Mouse (Mus musculus) forebrain, postnatal 0 days (tissue): ENCODE measurements around the gene Pick1. TPM values are rescaled to one million over a fixed set of nuclear protein-coding genes. Genes with fewer than 3 reads are reported as not detected.
A peak's percentile ranks its signal among the peaks of the same experiment; 100 is the strongest.

Experiments used
- ATAC-seq: fragments of 200-750 bp; cut with Nextera tagmentation; 2 replicates; pipeline ENCODE4 v1.8.0; 2017; ENCODE audit warnings: mild to moderate bottlenecking, moderate library complexity
- DNase-seq: peaks from one replicate; pipeline ENCODE4 v3.0.0-alpha.2; 2015
- H3K27ac ChIP-seq: fragments of 300-500 bp; sonication (generic); 2 replicates; pipeline ENCODE4 v1.5.1; 2014; ENCODE audit warnings: low read depth, mild to moderate bottlenecking, antibody characterized with exemption, low read length, moderate library complexity, mixed read lengths
- H3K27me3 ChIP-seq: fragments of 300-500 bp; sonication (generic); 2 replicates; pipeline ENCODE4 v1.6.1; 2014; ENCODE audit warnings: mild to moderate bottlenecking, low read length, mixed read lengths; ENCODE audit not compliant: insufficient read depth
- H3K36me3 ChIP-seq: fragments of 300-500 bp; sonication (generic); 2 replicates; pipeline ENCODE4 v1.6.1; 2014; ENCODE audit warnings: mild to moderate bottlenecking, moderate library complexity; ENCODE audit not compliant: insufficient read depth
- H3K4me1 ChIP-seq: fragments of 300-500 bp; sonication (generic); 2 replicates; pipeline ENCODE4 v1.6.1; 2014; ENCODE audit warnings: antibody characterized with exemption; ENCODE audit not compliant: insufficient read depth
- H3K4me2 ChIP-seq: fragments of 300-500 bp; sonication (generic); 2 replicates; pipeline ENCODE4 v1.6.1; 2014; ENCODE audit warnings: low read depth, mild to moderate bottlenecking, moderate library complexity
- H3K4me3 ChIP-seq: fragments of 300-500 bp; sonication (generic); 2 replicates; pipeline ENCODE4 v1.5.1; 2014; ENCODE audit warnings: low read depth, low read length, mixed read lengths
- H3K9ac ChIP-seq: fragments of 300-500 bp; sonication (generic); 2 replicates; pipeline ENCODE4 v1.6.1; 2014; ENCODE audit warnings: mild to moderate bottlenecking
- H3K9me3 ChIP-seq: fragments of 300-500 bp; sonication (generic); 2 replicates; pipeline ENCODE4 v1.6.1; 2016; ENCODE audit warnings: low read length
- CTCF ChIP-seq: sonication (generic); IDR thresholded peaks from 2 replicates; pipeline ENCODE4 v1.5.1; 2016; ENCODE audit warnings: antibody characterized with exemption, control low read depth, low read depth
- WGBS: fragments of 180-500 bp; shearing (Covaris S2); extraction: QIAGEN DNeasy Blood & Tissue Kit; methylation state at CpG from one replicate; pipeline ENCODE4 v1.1.7; 2014; 5-methylcytosine and 5-hydroxymethylcytosine counted together
- polyA plus RNA-seq: library from polyadenylated mRNA; unstranded; fragments of >200 nt; fragmentation: Nextera tagmentation; extraction: Ambion mirVana; gene quantifications from 2 replicates; pipeline ENCODE4 v1.2.1, GENCODE M21; 2015
- total RNA-seq: library from RNA; depleted of rRNA; stranded (reverse); fragments of >200 nt; gene quantifications from 2 replicates; pipeline ENCODE4 v1.2.3, GENCODE M21; 2014

Pick1 gene
- total and polyA plus RNA-seq, 2 experiments from 2014 or later: 72.7 to 84.7 TPM

DNA sequence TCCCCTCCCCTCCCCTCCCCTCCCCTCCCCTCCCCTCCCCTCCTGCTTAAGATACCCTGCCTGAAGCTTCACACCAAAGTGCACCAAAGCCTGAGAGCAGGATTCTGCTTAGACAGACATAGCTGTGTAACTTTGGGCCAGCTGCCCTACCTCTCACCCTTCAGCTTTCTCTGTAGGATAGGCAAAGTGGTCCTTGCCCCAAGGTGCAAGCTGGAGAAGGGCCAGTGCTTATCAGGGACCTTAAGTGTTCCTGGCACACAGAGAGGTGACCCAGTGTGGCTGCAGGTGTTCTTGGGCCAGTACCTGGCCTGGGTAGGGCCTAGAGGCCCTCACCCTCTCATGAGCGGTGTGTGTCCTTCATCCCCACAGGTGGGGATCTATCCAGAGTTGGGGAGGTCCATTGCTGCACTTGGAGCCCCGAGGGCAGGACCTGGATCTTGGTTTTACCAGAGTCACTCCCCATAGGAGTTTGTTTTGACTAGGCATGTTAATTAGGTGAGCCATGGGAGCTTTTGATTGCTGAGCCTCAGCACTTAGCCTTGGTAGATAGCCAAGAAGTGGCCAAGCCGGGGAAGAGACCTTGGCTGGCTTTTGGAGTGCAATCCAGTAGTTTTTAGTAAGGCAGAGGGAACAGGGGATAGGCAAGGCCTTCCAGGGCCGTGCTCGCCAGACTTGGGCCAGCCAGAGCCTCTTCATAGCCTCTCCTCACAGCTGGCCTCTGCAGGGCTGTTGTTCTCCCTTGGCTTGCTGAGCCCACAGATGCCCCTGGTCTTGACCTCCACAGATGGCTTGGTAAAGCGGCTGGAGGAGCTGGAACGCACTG, 15.3 kb downstream of the Pick1 start:
- Histone ChIP-seq H3K4me3 (no peak overlapping the region), H3K27me3 (no peaks in the 10 kb centered on the region), H3K9ac (no peak overlapping the region), H3K36me3 (peaks cover 75% of the 10 kb centered on the region), H3K9me3 (no peaks in the 10 kb centered on the region), H3K4me2 (no peak overlapping the region), H3K27ac (0 out of 2 replicates have a peak overlapping the region, but pooled peaks have one; percentile 40), H3K4me1 (peaks cover 4% of the 10 kb centered on the region; the same call in 1 of the 2 replicates)
- no peak for DNase-seq
- TF ChIP-seq CTCF: no peak
- WGBS: 58% methylated on average over 7 of the region's 7 CpGs
- ATAC-seq: no peak

DNA sequence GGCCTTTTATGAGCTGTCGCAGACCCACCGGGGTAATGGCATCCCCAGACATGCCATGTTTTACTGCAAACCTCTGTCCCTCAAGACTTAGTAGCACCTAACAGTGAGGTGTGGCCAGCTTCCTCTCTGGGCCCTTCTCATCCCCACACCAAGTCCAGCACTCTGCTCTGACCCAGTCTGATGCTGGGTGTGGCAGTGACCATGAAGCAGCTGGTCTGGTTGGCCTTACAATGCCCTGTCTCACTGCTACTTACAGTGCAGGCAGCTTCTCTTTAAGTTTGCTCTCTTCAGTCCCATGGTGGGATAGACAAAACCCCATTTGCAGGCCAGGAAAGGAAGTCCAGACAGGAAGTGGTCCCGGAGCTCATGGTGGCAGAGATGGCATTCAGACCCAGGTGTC, 16.3 kb downstream of the Pick1 start:
- no peak overlapping the region for H3K27ac ChIP-seq
- ATAC-seq (no peak), DNase-seq (no peak)
- H3K4me3 ChIP-seq: no peak overlapping the region
- H3K4me2 ChIP-seq: no peak overlapping the region
- WGBS: 90% methylated on average over 3 of the region's 3 CpGs
- H3K9me3 ChIP-seq: no peaks in the 10 kb centered on the region
- H3K9ac ChIP-seq: no peak overlapping the region
- H3K4me1 ChIP-seq: peaks cover 4% of the 10 kb centered on the region; the same call in 1 of the 2 replicates
- TF ChIP-seq CTCF: no peak
- H3K27me3 ChIP-seq: no peaks in the 10 kb centered on the region
- H3K36me3 ChIP-seq: peaks cover 72% of the 10 kb centered on the region

DNA sequence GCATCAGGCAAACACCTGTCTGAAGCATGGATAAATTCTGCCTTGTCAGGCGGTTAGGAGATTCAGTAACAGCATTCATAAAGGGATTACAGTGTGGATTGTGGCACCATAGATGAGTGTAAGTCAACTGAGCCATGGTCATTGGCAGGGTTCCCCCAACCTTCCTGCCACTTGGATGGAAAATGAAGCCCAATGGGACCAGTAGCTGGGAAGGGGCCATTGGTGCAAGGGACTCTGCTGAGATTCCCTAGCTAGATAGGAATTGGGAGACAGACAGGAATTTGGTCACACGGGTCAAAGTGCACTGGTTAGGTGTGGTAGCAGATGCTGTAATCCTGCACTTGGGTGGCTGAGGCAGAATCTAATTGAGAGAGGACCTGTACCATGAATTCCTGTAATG, 21.3 kb downstream of the Pick1 start:
- Histone ChIP-seq H3K4me2 (no peak overlapping the region), H3K9ac (no peak overlapping the region), H3K9me3 (no peaks in the 10 kb centered on the region), H3K27me3 (peaks cover 7% of the 10 kb centered on the region; the same call in 1 of the 2 replicates), H3K27ac (no peak overlapping the region), H3K36me3 (peaks cover 43% of the 10 kb centered on the region), H3K4me3 (no peak overlapping the region), H3K4me1 (peaks cover 6% of the 10 kb centered on the region; the same call in 1 of the 2 replicates)
- WGBS: 85% methylated on average over 2 of the region's 2 CpGs
- no peak for ATAC-seq
- no peak for DNase-seq
- TF ChIP-seq CTCF: no peak

DNA sequence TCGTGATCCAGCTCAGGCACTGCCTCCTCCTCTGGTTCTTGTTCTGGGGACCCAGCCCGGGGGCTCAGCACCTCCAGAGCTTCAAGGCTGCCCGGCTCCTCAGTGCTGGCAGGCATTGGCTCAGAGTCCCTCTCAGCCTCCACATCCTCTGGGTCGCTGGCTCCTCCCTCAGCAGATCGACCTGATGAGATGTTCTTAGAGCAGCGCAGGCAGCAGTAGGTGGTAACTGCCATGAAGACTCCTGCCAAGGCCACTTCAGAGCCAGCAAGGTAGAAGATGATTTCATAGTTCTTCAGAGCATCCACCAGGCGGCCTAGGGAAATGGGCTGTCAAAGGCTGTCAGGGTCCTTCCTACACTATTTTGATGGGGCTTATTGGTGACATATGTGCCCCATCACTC, 22.2 kb downstream of the Pick1 start:
- Histone ChIP-seq H3K4me1 (peaks cover 6% of the 10 kb centered on the region; the same call in 1 of the 2 replicates), H3K4me3 (no peak overlapping the region), H3K27ac (no peak overlapping the region), H3K9ac (no peak overlapping the region), H3K4me2 (no peak overlapping the region), H3K27me3 (peaks cover 7% of the 10 kb centered on the region; the same call in 1 of the 2 replicates), H3K9me3 (no peaks in the 10 kb centered on the region), H3K36me3 (peaks cover 34% of the 10 kb centered on the region)
- WGBS: 52% methylated on average over 7 of the region's 7 CpGs
- no peak for TF ChIP-seq CTCF
- DNase-seq: no peak
- ATAC-seq: peak; percentile 12

DNA sequence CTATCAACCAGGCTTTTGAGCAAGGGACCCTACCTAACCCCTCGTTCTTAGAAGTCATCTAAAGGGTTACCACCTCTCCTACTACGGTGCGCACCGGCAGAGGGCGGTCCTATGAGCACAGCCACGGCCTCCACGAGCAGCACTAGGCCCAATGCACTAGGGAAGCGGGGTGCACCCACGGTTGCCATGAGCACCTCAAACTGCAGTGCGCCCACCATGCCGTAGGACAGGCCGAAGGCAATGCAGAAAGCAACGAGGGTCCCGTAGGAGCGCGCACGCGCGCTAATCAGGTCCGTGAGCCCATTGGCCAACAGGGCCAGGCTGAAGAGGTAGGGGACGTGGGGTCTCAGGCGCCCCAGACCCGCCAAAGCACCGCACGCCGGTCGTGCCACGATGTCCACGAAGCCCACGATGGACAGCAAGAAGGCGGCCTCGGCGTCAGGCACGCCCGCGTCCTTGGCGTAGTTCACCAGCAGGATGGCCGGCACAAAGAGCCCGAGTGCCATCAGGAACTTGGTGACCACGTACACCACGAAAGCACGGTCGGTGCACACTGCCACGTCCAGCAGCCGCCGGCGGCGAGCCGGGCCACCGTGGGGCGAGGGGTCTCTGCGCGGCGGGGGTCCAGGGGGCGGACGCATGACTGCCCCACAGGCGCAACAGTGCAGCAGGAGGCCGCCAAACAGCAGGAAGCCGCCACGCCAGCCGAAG, 23.0 kb downstream of the Pick1 start:
- TF ChIP-seq CTCF: peak; percentile 60
- 3% methylated on average over 61 of the region's 61 CpGs for WGBS
- peak overlapping the region; percentile 48 for H3K9ac ChIP-seq
- ATAC-seq (peak; percentile 83), DNase-seq (peak; percentile 66)
- H3K4me2 ChIP-seq: peak overlapping the region; percentile 68
- H3K36me3 ChIP-seq: peaks cover 26% of the 10 kb centered on the region
- peaks cover 6% of the 10 kb centered on the region; the same call in 1 of the 2 replicates for H3K4me1 ChIP-seq
- H3K4me3 ChIP-seq: peak overlapping the region; percentile 32
- no peak overlapping the region for H3K27ac ChIP-seq
- no peaks in the 10 kb centered on the region for H3K9me3 ChIP-seq
- peaks cover 7% of the 10 kb centered on the region; the same call in 1 of the 2 replicates for H3K27me3 ChIP-seq

DNA sequence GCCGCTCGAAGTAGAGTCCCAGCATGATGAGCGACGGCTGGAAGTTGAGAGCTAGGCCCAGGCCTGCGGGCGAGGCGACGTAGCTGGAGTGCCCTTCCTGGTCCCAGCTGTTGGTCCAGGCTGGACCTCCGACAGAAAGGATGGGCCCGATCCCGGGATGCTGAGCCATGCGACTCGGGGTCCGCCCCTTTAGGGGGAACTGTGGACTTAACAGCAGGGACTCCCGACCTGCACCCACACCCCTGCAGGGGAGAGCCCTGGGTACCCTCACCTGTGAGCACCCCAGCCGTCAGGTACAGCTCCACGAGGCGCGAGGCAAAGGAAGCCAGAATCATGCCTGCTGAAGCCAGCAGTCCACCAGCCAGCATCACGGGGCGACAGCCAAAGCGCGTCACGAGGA, 23.6 kb downstream of the Pick1 start:
- WGBS: 32% methylated on average over 24 of the region's 24 CpGs
- no peak overlapping the region for H3K27ac ChIP-seq
- ATAC-seq: no peak

DNA sequence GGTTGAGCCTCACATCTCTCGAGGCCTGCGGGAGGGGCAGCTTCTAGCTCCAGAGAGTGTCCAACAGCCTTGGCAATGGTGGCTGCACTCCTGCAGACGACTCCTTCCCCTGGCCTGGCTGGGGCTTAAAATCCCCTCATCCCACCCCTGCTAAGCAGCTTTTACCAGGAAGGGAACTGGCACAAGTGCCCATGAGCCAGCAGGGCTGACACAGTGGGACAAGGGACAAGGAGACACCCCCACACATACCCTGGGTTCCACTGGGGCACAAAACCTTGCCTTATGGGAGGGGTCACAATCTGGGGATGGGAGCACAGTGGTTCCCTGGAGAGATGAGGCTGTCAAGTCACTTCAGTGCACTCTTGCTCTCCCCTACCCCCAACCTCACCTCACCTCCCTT, 25.7 kb downstream of the Pick1 start, which contains the start of gene Slc16a8:
Slc16a8 (minus strand) TSS at position 101 of the 400 bp plus-strand sequence.
- no peaks in the 10 kb centered on the region for H3K9me3 ChIP-seq
- peaks cover 7% of the 10 kb centered on the region; the same call in 1 of the 2 replicates for H3K27me3 ChIP-seq
- no peak within 1 kb of the TSS for H3K4me3 ChIP-seq
- 13% methylated on average over 3 of the region's 3 CpGs for WGBS
- no peak within 1 kb of the TSS for H3K9ac ChIP-seq
- 0 out of 2 replicates have a peak, but pooled peaks cover 2% of the 10 kb centered on the region for H3K36me3 ChIP-seq
- peaks cover 6% of the 10 kb centered on the region; the same call in 1 of the 2 replicates for H3K4me1 ChIP-seq
- DNase-seq: no peak
- ATAC-seq: no peak
- H3K4me2 ChIP-seq: no peak within 1 kb of the TSS
- no peak within 1 kb of the TSS for H3K27ac ChIP-seq
- no peak for TF ChIP-seq CTCF

More for the DNA sequence above, 23.6 kb downstream of the Pick1 start:
- peak overlapping the region; percentile 68 for H3K4me2 ChIP-seq
- H3K9ac ChIP-seq: peak overlapping the region; percentile 48
- H3K27me3 ChIP-seq: peaks cover 7% of the 10 kb centered on the region; the same call in 1 of the 2 replicates
- no peak for TF ChIP-seq CTCF
- H3K4me3 ChIP-seq: peak overlapping the region; percentile 32
- peaks cover 6% of the 10 kb centered on the region; the same call in 1 of the 2 replicates for H3K4me1 ChIP-seq
- peaks cover 23% of the 10 kb centered on the region; the same call in 1 of the 2 replicates for H3K36me3 ChIP-seq
- DNase-seq: no peak
- no peaks in the 10 kb centered on the region for H3K9me3 ChIP-seq
